Comparison of ENCODE assay signal across 8 mouse cellular contexts in genomic region chr11:11808035-11808819, GRCm38 (mm10). TPM values are rescaled to one million over a fixed set of nuclear protein-coding genes. Genes with fewer than 3 reads are reported as not detected.
DNase-seq lines count a peak whose midpoint lies in the region; ATAC-seq and TF ChIP-seq lines count a peak whose summit lies in the region.

No protein-coding gene starts in this region.

- no peaks in the 10 kb centered on the region for H3K27me3 ChIP-seq in kidney, embryonic 16.5 days (ENCODE audit: insufficient read depth, low read length)
- no peaks in the 10 kb centered on the region for H3K27me3 ChIP-seq in hindbrain, embryonic 13.5 days
- H3K27me3 ChIP-seq in midbrain, embryonic 16.5 days (ENCODE audit: control insufficient read depth, insufficient read depth, low read depth, low read length), result no peaks in the 10 kb centered on the region

- no peaks in the 10 kb centered on the region for H3K9me3 ChIP-seq in kidney, embryonic 16.5 days (ENCODE audit: low read length)
- no peaks in the 10 kb centered on the region for H3K9me3 ChIP-seq in hindbrain, embryonic 13.5 days
- H3K9me3 ChIP-seq in midbrain, embryonic 16.5 days (replicated peaks; ENCODE audit: control insufficient read depth, low read length, poor library complexity, severe bottlenecking), result no peaks in the 10 kb centered on the region

- peaks cover 8% of the 10 kb centered on the region for H3K36me3 ChIP-seq in kidney, embryonic 16.5 days (ENCODE audit: insufficient read depth, low read length)
- H3K36me3 ChIP-seq in hindbrain, embryonic 13.5 days, result no peaks in the 10 kb centered on the region
- no peaks in the 10 kb centered on the region for H3K36me3 ChIP-seq in midbrain, embryonic 16.5 days (ENCODE audit: control insufficient read depth, insufficient read depth, low read length)

- H3K4me2 ChIP-seq in kidney, embryonic 16.5 days (replicated peaks; ENCODE audit: low read depth, low read length), result peak overlapping the region; percentile 58
- H3K4me2 ChIP-seq in hindbrain, embryonic 13.5 days, result peak overlapping the region; percentile 76
- peak overlapping the region; percentile 90 for H3K4me2 ChIP-seq in midbrain, embryonic 16.5 days (ENCODE audit: low read length)

- peak overlapping the region; percentile 76 for H3K9ac ChIP-seq in kidney, embryonic 16.5 days (replicated peaks; ENCODE audit: low read length)
- H3K9ac ChIP-seq in hindbrain, embryonic 13.5 days, result peak overlapping the region; percentile 84
- H3K9ac ChIP-seq in midbrain, embryonic 16.5 days (ENCODE audit: low read depth, low read length), result peak overlapping the region; percentile 92

- H3K27ac ChIP-seq in kidney, embryonic 16.5 days (ENCODE audit: low read length), result peak overlapping the region; percentile 99
- H3K27ac ChIP-seq in bone marrow, adult 2 months (ENCODE audit: control insufficient read depth, insufficient read depth, low read depth, low read length, poor library complexity), result peak overlapping the region; percentile 85
- H3K27ac ChIP-seq in hindbrain, embryonic 13.5 days, result peak overlapping the region; percentile 97; the same call in 1 of the 2 replicates
- peak overlapping the region; percentile 94; the same call in 1 of the 2 replicates for H3K27ac ChIP-seq in midbrain, embryonic 16.5 days (ENCODE audit: low read length)

- peak; percentile 89 for ATAC-seq in kidney, embryonic 16.5 days (ENCODE audit: low FRiP score, low TSS enrichment)
- no peak for ATAC-seq in hindbrain, embryonic 13.5 days (ENCODE audit: low FRiP score)
- no peak for ATAC-seq in midbrain, embryonic 16.5 days
- no peak for ATAC-seq in frontal cortex, adult (ENCODE audit: low TSS enrichment)

- WGBS in kidney, embryonic 16.5 days, result 11% methylated on average over 25 of the region's 25 CpGs
- WGBS in bone marrow, adult 2 months, result 2% methylated on average over 25 of the region's 25 CpGs
- 11% methylated on average over 25 of the region's 25 CpGs for WGBS in hindbrain, embryonic 13.5 days
- WGBS in midbrain, embryonic 16.5 days, result 9% methylated on average over 25 of the region's 25 CpGs

- peaks cover 16% of the 10 kb centered on the region for H3K4me1 ChIP-seq in kidney, embryonic 16.5 days (ENCODE audit: insufficient read depth, low read length)
- H3K4me1 ChIP-seq in bone marrow, adult 2 months (ENCODE audit: control insufficient read depth, insufficient read depth, low read length), result no peaks in the 10 kb centered on the region; the same call in 1 of the 2 replicates
- H3K4me1 ChIP-seq in hindbrain, embryonic 13.5 days (replicated peaks), result peaks cover 15% of the 10 kb centered on the region
- peaks cover 5% of the 10 kb centered on the region for H3K4me1 ChIP-seq in midbrain, embryonic 16.5 days (ENCODE audit: control insufficient read depth, insufficient read depth, low read length)

- TF ChIP-seq CTCF in bone marrow, adult 2 months (IDR thresholded peaks at IDR 0.05; ENCODE audit: control insufficient read depth, insufficient read depth, low read length), result no peak

- no peak for TF ChIP-seq POLR2A in bone marrow, adult 2 months (IDR thresholded peaks at IDR 0.05; ENCODE audit: borderline replicate concordance, control insufficient read depth, low read depth, low read length)

- DNase-seq in kidney, adult 9 months, result no peak
- no peak for DNase-seq in layer of hippocampus, postnatal 14 days (ENCODE audit: low spot score in 2 of 2)
- no peak for DNase-seq in right cerebral cortex, postnatal 4 days

- H3K4me3 ChIP-seq in kidney, embryonic 16.5 days (ENCODE audit: low read length), result peak overlapping the region; percentile 64
- peak overlapping the region; percentile 87 for H3K4me3 ChIP-seq in bone marrow, adult 2 months (replicated peaks; ENCODE audit: control insufficient read depth, low read depth, low read length)
- H3K4me3 ChIP-seq in hindbrain, embryonic 13.5 days, result peak overlapping the region; percentile 56
- H3K4me3 ChIP-seq in midbrain, embryonic 16.5 days (ENCODE audit: low read depth, low read length), result peak overlapping the region; percentile 79

RNA-seq across cellular contexts. Expression of gene Fignl1, which starts 0.5 kb away (rescaled TPM):
- 66.9 and 69.5 TPM in 2 replicates for polyA plus RNA-seq in kidney, embryonic 16.5 days (2015; fragmentation: Nextera tagmentation; extraction: Ambion mirVana)
- 24.9 and 39.4 TPM in 2 replicates for polyA plus RNA-seq in bone marrow, adult 2 months (2011; ENCODE audit: insufficient read depth, insufficient read length, low replicate concordance, missing spikeins)
- 15.4 and 15.5 TPM in 2 replicates for polyA plus RNA-seq in hindbrain, embryonic 13.5 days (2015; fragmentation: Nextera tagmentation; extraction: Ambion mirVana)
- polyA plus RNA-seq in midbrain, embryonic 16.5 days (2015; fragmentation: Nextera tagmentation; extraction: Ambion mirVana), result 7.1 and 8.7 TPM in 2 replicates
- total RNA-seq in layer of hippocampus, postnatal 14 days (2021), result 1 to 10 TPM; 1.0 to 2.1 TPM
